8 mouse cellular contexts compared by ENCODE assay signal in genomic region chr9:44603454-44604289, GRCm38 (mm10). TPM values are rescaled to one million over a fixed set of nuclear protein-coding genes. Genes with fewer than 3 reads are reported as not detected.
DNase-seq lines count a peak whose midpoint lies in the region; ATAC-seq and TF ChIP-seq lines count a peak whose summit lies in the region.

No protein-coding gene starts in this region.

- H3K27me3 ChIP-seq in intestine, postnatal 0 days (replicated peaks; ENCODE audit: control insufficient read depth, insufficient read depth, low read length), result no peaks in the 10 kb centered on the region
- H3K27me3 ChIP-seq in limb, embryonic 11.5 days (ENCODE audit: control insufficient read depth, insufficient read depth, low read length), result no peaks in the 10 kb centered on the region
- no peaks in the 10 kb centered on the region for H3K27me3 ChIP-seq in midbrain, embryonic 13.5 days
- no peaks in the 10 kb centered on the region for H3K27me3 ChIP-seq in stomach, embryonic 14.5 days (ENCODE audit: control insufficient read depth, insufficient read depth, low read length)

- WGBS in intestine, postnatal 0 days, result 0% methylated on average over 38 of the region's 38 CpGs
- WGBS in limb, embryonic 11.5 days, result under 1% methylated on average over 38 of the region's 38 CpGs
- WGBS in midbrain, embryonic 13.5 days, result under 1% methylated on average over 38 of the region's 38 CpGs
- WGBS in stomach, embryonic 14.5 days, result under 1% methylated on average over 38 of the region's 38 CpGs

- peak overlapping the region; percentile 91 for H3K9ac ChIP-seq in intestine, postnatal 0 days (ENCODE audit: low read depth, low read length)
- peak overlapping the region; percentile 100 for H3K9ac ChIP-seq in limb, embryonic 11.5 days (ENCODE audit: low read length)
- peak overlapping the region; percentile 98 for H3K9ac ChIP-seq in midbrain, embryonic 13.5 days (replicated peaks)
- peak overlapping the region; percentile 100 for H3K9ac ChIP-seq in stomach, embryonic 14.5 days (replicated peaks; ENCODE audit: low read depth, low read length)

- peak; percentile 96 for DNase-seq in heart, adult 11 months
- no peak for DNase-seq in heart, postnatal 25 days (ENCODE audit: low spot score)
- DNase-seq in gastrocnemius, postnatal 4 days (ENCODE audit: low spot score in 2 of 2), result peak; percentile 35 to 37
- peak; percentile 62 for DNase-seq in limb, embryonic 11.5 days (ENCODE audit: low spot score)

- peak overlapping the region; percentile 97 for H3K27ac ChIP-seq in intestine, postnatal 0 days (ENCODE audit: low read depth, low read length)
- H3K27ac ChIP-seq in limb, embryonic 11.5 days (replicated peaks; ENCODE audit: low read depth, low read length), result peak overlapping the region; percentile 99
- peak overlapping the region; percentile 99 for H3K27ac ChIP-seq in midbrain, embryonic 13.5 days
- peak overlapping the region; percentile 99 for H3K27ac ChIP-seq in stomach, embryonic 14.5 days (ENCODE audit: low read length)

- no peak for TF ChIP-seq CTCF in intestine, postnatal 0 days (IDR thresholded peaks at IDR 0.05; ENCODE audit: low read depth)

- H3K9me3 ChIP-seq in intestine, postnatal 0 days (ENCODE audit: control insufficient read depth), result no peaks in the 10 kb centered on the region
- H3K9me3 ChIP-seq in limb, embryonic 11.5 days (ENCODE audit: control insufficient read depth, low read length), result no peaks in the 10 kb centered on the region
- H3K9me3 ChIP-seq in midbrain, embryonic 13.5 days, result no peaks in the 10 kb centered on the region
- no peaks in the 10 kb centered on the region for H3K9me3 ChIP-seq in stomach, embryonic 14.5 days (ENCODE audit: control insufficient read depth, low read depth, low read length)

- peak; percentile 79 for ATAC-seq in common myeloid progenitor, adult 5-6 weeks (replicated peaks; ENCODE audit: low read depth, poor library complexity, severe bottlenecking)
- ATAC-seq in intestine, postnatal 0 days, result peak; percentile 55
- ATAC-seq in limb, embryonic 11.5 days (ENCODE audit: insufficient number of reproducible peaks, low FRiP score, low TSS enrichment, low read depth), result peak; percentile 44; the same call in 1 of the 2 replicates
- ATAC-seq in midbrain, embryonic 13.5 days, result peak; percentile 49
- peak; percentile 73; the same call in 1 of the 2 replicates for ATAC-seq in stomach, embryonic 14.5 days (ENCODE audit: insufficient number of reproducible peaks, insufficient read depth, low FRiP score, low read depth)

- peaks cover 4% of the 10 kb centered on the region; the same call in 1 of the 2 replicates for H3K4me1 ChIP-seq in intestine, postnatal 0 days (replicated peaks; ENCODE audit: control insufficient read depth, insufficient read depth, low read length)
- H3K4me1 ChIP-seq in limb, embryonic 11.5 days (ENCODE audit: control insufficient read depth, insufficient read depth, low read length), result peaks cover 11% of the 10 kb centered on the region
- H3K4me1 ChIP-seq in midbrain, embryonic 13.5 days (replicated peaks), result peaks cover 50% of the 10 kb centered on the region
- peaks cover 23% of the 10 kb centered on the region for H3K4me1 ChIP-seq in stomach, embryonic 14.5 days (ENCODE audit: control insufficient read depth, insufficient read depth, low read length)

- intact Hi-C loops in heart, postnatal 25 days (cut with DNase I), result no loop called here

- 0 out of 2 replicates have a peak, but pooled peaks cover 10% of the 10 kb centered on the region for H3K36me3 ChIP-seq in intestine, postnatal 0 days (ENCODE audit: control insufficient read depth, insufficient read depth)
- peaks cover 5% of the 10 kb centered on the region; the same call in 1 of the 2 replicates for H3K36me3 ChIP-seq in limb, embryonic 11.5 days (ENCODE audit: control insufficient read depth, insufficient read depth, low read length)
- peaks cover 15% of the 10 kb centered on the region for H3K36me3 ChIP-seq in midbrain, embryonic 13.5 days
- H3K36me3 ChIP-seq in stomach, embryonic 14.5 days (ENCODE audit: control insufficient read depth, insufficient read depth, low read length), result peaks cover 11% of the 10 kb centered on the region

- peak overlapping the region; percentile 87 for H3K4me2 ChIP-seq in intestine, postnatal 0 days (replicated peaks; ENCODE audit: low read depth)
- H3K4me2 ChIP-seq in limb, embryonic 11.5 days (ENCODE audit: low read depth, severe bottlenecking), result peak overlapping the region; percentile 72
- H3K4me2 ChIP-seq in midbrain, embryonic 13.5 days (replicated peaks), result peak overlapping the region; percentile 97
- peak overlapping the region; percentile 76 for H3K4me2 ChIP-seq in stomach, embryonic 14.5 days (replicated peaks; ENCODE audit: low read depth, low read length)

- H3K4me3 ChIP-seq in intestine, postnatal 0 days (ENCODE audit: low read depth, low read length), result peak overlapping the region; percentile 68
- H3K4me3 ChIP-seq in limb, embryonic 11.5 days (ENCODE audit: low read depth, low read length), result peak overlapping the region; percentile 100
- peak overlapping the region; percentile 81 for H3K4me3 ChIP-seq in midbrain, embryonic 13.5 days (replicated peaks)
- H3K4me3 ChIP-seq in stomach, embryonic 14.5 days (ENCODE audit: low read depth, low read length), result peak overlapping the region; percentile 99

RNA-seq across cellular contexts. Expression of gene Ddx6, which starts 1.0 kb away (rescaled TPM):
- 10 to 100 TPM; 72.5 to 87.3 TPM for total RNA-seq in heart, postnatal 25 days (2021)
- total RNA-seq in common myeloid progenitor, adult 5-6 weeks (2017), result 101 and 143 TPM in 2 replicates
- total RNA-seq in gastrocnemius, postnatal 4 days (2021), result 100 to 1,000 TPM in 1 of 2 experiments, 10 to 100 TPM in 1; 99.3 to 101 TPM
- polyA plus RNA-seq in intestine, postnatal 0 days (2015; fragmentation: Nextera tagmentation; extraction: Ambion mirVana), result 7.3 and 9.5 TPM in 2 replicates
- polyA plus RNA-seq in limb, embryonic 11.5 days (2014; fragmentation: Nextera tagmentation; extraction: Ambion mirVana), result 16.1 and 18.2 TPM in 2 replicates
- polyA plus RNA-seq in midbrain, embryonic 13.5 days (2015; fragmentation: Nextera tagmentation; extraction: Ambion mirVana), result 27.5 and 28.1 TPM in 2 replicates
- 31.1 and 39.0 TPM in 2 replicates for polyA plus RNA-seq in stomach, embryonic 14.5 days (2014; fragmentation: Nextera tagmentation; extraction: Ambion mirVana)

RNA-seq across cellular contexts. Expression of gene Cxcr5, which starts 42.0 kb away (rescaled TPM):
- under 1 TPM; 0.10 to 0.31 TPM for total RNA-seq in heart, postnatal 25 days (2021)
- not detected in 2 replicates for total RNA-seq in common myeloid progenitor, adult 5-6 weeks (2017)
- under 1 TPM; 0.10 TPM for total RNA-seq in gastrocnemius, postnatal 4 days (2021)
- polyA plus RNA-seq in intestine, postnatal 0 days (2015; fragmentation: Nextera tagmentation; extraction: Ambion mirVana), result 0.21 and 0.25 TPM in 2 replicates
- 0.05 TPM in 1 of 2 replicates, not detected in the other for polyA plus RNA-seq in limb, embryonic 11.5 days (2014; fragmentation: Nextera tagmentation; extraction: Ambion mirVana)
- polyA plus RNA-seq in midbrain, embryonic 13.5 days (2015; fragmentation: Nextera tagmentation; extraction: Ambion mirVana), result not detected in 2 replicates
- 0.13 and 0.27 TPM in 2 replicates for polyA plus RNA-seq in stomach, embryonic 14.5 days (2014; fragmentation: Nextera tagmentation; extraction: Ambion mirVana)
